Mouse (Mus musculus) stomach, postnatal 0 days (tissue): ENCODE data around the gene Top2a.

ENCODE experiments used
- CTCF ChIP-seq: IDR thresholded peaks from 2 replicates; pipeline ENCODE4 v1.5.1; 2016; ENCODE audit warnings: antibody characterized with exemption, low read depth, mild to moderate bottlenecking, moderate library complexity
- EP300 ChIP-seq: optimal IDR thresholded peaks from 2 replicates; pipeline ENCODE3; 2016; ENCODE audit warnings: antibody characterized with exemption

- TF ChIP-seq CTCF (no peak), EP300 (no peak)
Measured at GRCm38 (mm10) chr11:98978526-98979148, 45.4 kb downstream of the Top2a start.
